Mouse (Mus musculus): ENCODE measurements around the gene 1110051M20Rik. TPM values are rescaled to one million over a fixed set of nuclear protein-coding genes. Genes with fewer than 3 reads are reported as not detected.

Gene 1110051M20Rik
- total RNA-seq, 2 experiments from 2014 or later, result 100 to 103 TPM

DNA sequence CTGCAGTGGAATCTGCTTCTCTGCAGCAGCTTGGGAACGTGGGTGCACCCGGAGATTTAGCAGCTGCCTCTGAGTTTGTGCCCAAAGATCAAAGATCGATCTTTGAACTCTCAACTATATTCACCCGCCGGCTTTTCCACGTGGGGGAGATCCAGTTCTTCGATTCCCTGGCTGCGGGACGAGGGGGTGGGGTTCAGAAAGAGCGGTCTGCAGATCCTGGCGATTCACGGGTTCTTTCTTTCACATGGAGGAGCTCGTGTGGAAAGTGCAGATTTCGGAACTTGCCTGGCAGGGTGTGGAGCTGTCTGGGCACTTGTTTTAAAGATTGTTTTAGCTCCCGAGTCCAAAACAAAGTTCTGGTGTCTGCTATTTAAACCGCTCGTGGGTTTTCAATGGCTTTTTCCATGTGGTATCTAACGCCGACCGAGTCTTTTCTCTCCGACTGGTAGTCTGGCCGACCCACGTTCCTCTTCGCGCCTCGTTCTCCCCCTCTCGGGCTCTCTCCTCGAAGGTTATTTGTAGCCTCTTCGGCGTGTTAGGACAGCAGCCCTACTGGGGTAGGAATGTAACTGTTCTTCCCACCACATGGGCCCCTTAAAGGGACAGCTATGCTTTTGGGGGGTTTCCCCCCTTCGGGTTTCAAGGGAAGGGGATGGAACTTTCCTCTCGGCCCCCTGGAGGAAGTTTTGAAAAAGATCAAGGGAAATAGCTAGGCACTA lies 14.3 kb upstream of the 1110051M20Rik start:
- DNase-seq (ENCODE audit: low spot score in 2 of 2), result peak; percentile 49 to 57
- intact Hi-C loops (cut with DNase I), result no loop called here

DNA sequence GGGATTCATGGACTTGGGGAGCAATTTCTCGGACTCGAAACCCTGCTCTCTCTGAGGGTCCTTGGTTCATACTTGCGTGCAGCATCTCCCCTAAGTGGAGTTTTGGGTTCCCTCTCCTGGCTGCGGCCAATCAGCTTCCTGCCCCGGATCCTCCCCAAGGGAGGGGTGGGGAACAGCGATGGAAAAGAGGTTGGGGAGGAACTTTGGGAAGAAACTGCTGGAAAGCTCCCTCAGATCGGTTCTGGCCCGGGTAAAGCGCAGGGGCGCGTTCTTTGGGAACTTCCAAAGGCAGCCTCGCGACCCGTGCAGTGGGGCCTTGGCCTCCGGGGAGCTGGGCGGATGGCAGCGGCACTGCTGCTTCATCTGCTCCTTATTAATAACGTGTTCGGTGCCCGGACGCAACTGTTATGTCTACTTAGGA lies 13.8 kb upstream of the 1110051M20Rik start:
- peak; percentile 43 to 48 for DNase-seq (ENCODE audit: low spot score in 2 of 2)
- intact Hi-C loops (cut with DNase I), result no loop called here

DNA sequence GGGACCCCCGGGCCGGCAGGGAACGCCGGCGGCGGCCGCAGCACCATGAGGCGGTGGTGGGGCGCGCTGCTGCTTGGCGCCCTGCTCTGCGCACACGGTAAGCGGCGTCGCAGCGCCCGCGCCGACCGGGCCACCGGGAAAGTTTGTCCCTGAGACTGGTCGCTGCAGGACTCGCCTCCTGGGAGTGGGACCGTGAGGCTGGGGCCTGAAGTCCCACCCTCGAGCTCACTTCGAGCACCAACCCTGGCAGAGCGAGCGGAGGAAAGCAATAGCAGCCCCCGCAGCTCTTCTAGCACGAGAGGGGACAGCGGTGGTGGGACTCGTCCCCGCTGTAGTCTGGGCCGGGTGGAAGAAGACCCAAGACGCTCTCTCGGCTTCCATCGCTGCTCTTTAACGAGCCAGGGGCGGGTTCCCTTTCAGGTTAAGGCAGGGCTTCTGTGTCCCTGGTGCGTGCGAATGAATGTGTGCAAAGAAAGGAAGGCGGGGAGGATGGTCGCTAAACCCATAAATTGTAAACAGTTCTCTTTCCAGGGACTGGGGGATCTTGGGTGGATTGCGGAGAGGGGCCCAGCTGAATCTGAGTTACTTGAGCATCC lies 13.2 kb upstream of the 1110051M20Rik start:
- intact Hi-C loops (cut with DNase I), result no loop called here
- DNase-seq (ENCODE audit: low spot score in 2 of 2), result no peak

DNA sequence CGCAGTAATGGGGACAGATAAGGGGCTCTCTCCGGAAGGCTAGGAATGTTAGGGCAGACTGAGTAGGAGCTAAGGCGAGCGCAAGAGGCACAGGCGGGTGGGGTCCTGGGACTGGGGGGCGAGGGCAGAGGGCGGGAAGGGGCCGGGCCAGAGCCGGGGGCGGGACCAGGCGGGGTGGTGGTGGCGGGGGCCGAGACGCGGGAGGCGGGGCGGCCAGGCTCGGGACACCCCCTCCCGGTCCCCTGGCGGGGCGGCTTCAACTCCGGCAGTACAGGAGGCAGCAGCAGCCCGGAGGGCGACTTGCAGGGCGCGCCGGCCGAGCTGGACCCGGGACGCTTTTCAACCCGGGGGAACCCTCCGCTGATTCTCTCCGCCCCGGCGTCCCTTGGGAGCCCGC lies 12.8 kb upstream of the 1110051M20Rik start, which contains the start of gene Lrp4:
Lrp4 (plus strand) TSS at position 253 of the 397 bp plus-strand sequence.
- DNase-seq (ENCODE audit: low spot score in 2 of 2), result peak in 1 of 2 experiments; percentile 39
- intact Hi-C loops (cut with DNase I), result no loop called here

DNA sequence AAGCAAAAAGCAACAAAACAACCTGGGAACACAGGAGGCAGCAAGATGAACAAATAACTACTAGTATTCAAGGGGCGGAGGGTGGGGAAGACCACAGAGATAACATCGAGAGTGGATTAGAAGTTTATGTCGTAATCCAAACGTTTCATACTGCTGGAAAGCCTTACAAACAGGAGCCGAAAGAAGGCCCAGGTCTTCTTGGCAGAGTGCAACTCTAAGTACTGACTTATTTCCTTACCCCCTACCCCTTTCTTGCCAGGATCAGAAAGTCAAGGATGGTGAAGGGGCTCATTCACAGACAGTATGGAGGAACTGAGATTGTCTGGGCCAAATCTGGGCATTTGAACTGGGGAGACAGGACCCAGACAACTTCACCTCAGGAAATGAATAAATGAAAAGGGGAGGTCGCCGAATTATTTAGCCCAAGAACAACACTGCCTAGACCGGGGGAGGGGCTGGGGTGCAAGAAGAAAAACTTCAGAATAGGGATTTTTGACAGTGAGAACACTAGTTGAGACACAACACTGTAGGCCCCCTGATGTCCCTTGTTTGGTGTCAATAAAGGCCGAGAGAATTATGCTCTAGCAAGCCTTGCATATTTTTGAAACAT lies 12.1 kb upstream of the 1110051M20Rik start:
- intact Hi-C loops (cut with DNase I), result no loop called here
- DNase-seq (ENCODE audit: low spot score in 2 of 2), result no peak

DNA sequence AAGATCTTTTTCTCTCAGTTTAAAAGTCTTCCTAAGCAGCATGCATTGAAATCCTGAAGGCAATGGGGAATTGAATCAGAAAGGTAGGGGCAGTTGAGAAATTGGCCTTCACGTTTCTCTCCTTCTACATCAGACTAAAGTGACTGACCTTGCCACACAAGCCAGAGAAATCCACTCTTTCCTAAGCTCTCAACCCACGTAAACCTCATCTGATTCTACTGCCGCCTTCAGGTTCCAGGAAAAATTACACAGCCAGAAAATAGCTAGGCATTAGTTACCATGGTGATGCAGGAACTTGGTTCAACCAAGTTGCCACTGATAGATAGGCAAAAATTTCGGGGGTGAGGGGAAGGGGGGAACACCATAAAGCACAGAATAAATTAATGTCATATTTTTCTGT lies 11.3 kb upstream of the 1110051M20Rik start:
- no peak for DNase-seq (ENCODE audit: low spot score in 2 of 2)
- intact Hi-C loops (cut with DNase I), result no loop called here

DNA sequence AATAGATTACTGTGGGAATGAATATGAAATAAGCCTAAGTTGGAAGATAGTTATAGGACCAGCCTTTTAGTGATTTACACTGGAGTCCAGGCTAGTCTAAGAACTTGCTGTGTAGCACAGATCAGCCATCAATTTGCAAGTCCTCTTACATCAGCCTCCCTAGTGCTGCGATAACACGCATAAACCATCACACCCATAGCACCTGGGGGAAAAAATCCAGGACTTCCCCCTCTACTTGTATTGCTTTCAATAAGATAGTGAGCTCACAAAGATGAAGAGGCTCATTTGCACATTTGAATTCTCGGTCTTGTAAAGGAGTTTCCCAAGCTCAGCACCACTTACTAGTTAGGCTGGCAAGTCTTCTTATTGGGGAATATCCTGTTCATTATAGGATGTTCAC lies 9.9 kb upstream of the 1110051M20Rik start:
- no peak for DNase-seq (ENCODE audit: low spot score in 2 of 2)
- intact Hi-C loops (cut with DNase I), result no loop called here

- intact Hi-C loops (cut with DNase I), result no loop called here
Measured at GRCm38 (mm10) chr2:91453231-91454075, 8.9 kb upstream of the 1110051M20Rik start.

GRCm38 (mm10) chr2:91452658-91453057 lies 8.2 kb upstream of the 1110051M20Rik start:
- intact Hi-C loops (cut with DNase I), result no loop called here
- DNase-seq (ENCODE audit: low spot score in 2 of 2), result no peak

More at GRCm38 (mm10) chr2:91453231-91454075, 8.9 kb upstream of the 1110051M20Rik start:
- no peak for DNase-seq (ENCODE audit: low spot score in 2 of 2)

DNA sequence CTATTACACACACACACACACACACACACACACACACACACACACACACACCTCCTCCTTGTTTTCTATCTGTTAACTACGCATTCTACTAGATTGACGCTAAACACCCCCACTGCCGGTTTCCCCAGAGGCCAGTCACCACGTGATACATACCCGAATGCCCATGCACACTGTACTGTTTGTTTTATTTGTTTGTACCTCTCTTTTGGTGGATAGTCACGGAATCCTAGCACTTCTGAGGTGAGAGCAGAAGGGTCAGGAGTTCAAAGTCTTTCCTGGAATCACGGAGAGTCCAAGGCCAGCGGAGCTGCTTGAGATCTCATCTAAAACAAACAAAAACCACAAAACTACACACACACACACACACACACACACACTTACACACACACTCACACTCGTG lies 5.8 kb upstream of the 1110051M20Rik start:
- intact Hi-C loops (cut with DNase I), result no loop called here
- no peak for DNase-seq (ENCODE audit: low spot score in 2 of 2)

DNA sequence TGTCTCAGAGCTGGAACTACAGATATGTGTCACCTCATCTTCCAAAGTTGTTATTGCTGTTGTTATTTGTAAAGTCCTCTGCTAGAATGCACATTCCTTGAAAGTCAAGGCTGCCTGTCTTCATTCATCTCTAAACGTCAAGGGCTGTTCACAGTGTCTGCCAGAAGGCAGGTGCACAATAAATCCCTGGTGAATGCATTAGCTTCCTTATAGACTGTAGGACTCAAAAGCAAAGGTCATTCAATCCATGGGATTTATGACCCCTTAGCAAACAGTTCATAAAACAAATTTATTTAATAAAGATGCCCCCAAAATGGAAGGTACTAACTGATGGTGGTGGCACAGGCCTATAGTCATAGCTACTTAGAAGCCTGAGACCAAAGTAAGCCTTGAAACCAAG lies 5.2 kb upstream of the 1110051M20Rik start:
- DNase-seq (ENCODE audit: low spot score in 2 of 2), result no peak
- intact Hi-C loops (cut with DNase I), result no loop called here

GRCm38 (mm10) chr2:91442241-91442640 lies 2.3 kb downstream of the 1110051M20Rik start:
- intact Hi-C loops (cut with DNase I), result no loop called here
- DNase-seq (ENCODE audit: low spot score in 2 of 2), result no peak

DNA sequence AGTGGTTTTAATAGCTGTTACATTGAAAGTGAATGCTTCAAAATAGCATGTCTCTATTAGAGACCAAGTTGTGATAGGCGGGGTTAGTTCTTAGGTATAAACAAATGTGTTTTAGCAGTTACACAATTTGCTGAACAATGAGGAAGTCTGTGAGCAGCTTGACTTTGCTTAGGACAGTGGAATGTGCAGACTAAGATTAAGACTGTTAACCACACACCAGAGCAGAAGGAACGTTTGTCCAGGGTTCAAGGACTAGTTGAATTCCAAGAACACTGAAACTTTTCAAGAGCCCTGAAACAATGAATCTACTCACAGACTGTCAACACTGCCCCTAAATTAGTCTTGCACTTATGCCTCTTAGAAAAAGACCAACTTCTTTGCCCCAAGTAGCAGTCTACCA lies 2.8 kb downstream of the 1110051M20Rik start:
- DNase-seq (ENCODE audit: low spot score in 2 of 2), result no peak
- intact Hi-C loops (cut with DNase I), result no loop called here

GRCm38 (mm10) chr2:91440686-91441085 lies 3.8 kb downstream of the 1110051M20Rik start:
- DNase-seq (ENCODE audit: low spot score in 2 of 2), result no peak
- intact Hi-C loops (cut with DNase I), result no loop called here

GRCm38 (mm10) chr2:91439876-91440275 lies 4.6 kb downstream of the 1110051M20Rik start:
- intact Hi-C loops (cut with DNase I), result no loop called here
- DNase-seq (ENCODE audit: low spot score in 2 of 2), result no peak

DNA sequence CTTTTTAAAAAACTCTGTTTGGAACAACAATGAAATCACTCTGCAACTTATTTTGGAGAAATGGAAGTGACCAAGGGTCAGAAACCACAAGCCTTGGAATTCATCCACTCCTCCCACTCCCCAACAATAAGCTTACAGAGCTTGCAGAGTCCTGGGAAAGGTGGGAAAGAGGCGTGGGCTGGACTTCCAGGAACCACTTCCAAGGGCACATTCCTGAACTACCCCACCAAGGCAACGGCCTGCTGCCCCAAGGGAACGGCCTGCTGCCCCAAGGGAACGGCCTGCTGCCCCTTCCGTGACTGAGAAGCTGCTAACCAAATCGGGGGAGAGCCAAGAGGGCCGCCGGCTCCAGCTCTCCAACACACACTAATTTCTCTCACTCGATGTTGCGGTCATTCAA lies 5.2 kb downstream of the 1110051M20Rik start:
- intact Hi-C loops (cut with DNase I), result no loop called here
- no peak for DNase-seq (ENCODE audit: low spot score in 2 of 2)

DNA sequence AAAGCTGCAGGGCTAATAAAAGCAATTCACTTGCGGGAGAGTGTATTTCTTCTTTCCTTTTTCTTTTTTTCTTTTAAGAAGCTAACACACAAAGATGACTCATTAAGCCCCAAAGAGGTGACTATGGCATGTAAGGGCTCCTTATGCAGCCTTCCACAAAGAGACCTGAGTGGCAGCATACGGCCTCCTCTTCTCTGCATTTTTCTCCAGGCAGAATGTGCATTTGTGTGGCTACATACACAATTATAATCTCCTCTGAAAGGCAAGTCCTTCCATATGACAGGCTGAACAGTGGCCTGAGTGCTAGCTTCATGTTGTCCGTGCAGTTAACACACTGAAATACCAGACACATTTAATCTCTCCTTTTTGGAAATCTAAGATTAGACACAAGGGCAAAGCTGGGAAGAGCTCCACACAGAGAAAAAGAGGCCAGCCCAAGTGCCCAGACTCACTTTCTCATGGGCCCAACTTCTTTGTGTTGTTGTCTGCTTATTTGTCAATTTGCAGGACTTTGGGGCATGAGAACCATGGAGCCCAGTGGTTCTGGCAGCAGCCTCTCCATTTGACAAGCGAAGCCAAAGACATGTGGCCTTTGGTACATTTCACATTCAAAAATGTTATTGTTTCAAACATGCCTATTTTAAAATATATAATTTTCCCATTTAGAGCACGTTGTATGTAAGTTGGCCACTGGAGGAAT lies 7.2 kb downstream of the 1110051M20Rik start:
- intact Hi-C loops (cut with DNase I), result no loop called here
- DNase-seq (ENCODE audit: low spot score in 2 of 2), result no peak

DNA sequence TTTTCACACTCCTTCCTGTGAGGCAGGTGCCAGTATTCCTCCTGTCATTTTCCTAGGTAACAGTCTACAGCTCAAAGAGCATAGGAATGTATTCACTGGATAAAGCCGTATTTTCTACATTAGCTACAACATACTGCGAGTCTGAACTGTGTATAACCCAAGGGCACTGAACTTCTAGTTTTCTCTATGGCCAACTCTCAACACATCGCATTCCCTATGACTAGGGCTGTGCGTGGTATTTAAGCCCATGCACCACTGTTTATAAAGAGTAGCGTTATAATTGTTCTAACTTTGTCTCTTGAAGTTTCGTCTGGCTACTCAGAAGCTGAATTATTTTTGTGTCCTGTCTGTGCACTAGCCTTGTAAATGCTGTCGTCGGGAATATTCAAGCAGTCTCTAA lies 7.8 kb downstream of the 1110051M20Rik start:
- intact Hi-C loops (cut with DNase I), result no loop called here
- no peak for DNase-seq (ENCODE audit: low spot score in 2 of 2)

DNA sequence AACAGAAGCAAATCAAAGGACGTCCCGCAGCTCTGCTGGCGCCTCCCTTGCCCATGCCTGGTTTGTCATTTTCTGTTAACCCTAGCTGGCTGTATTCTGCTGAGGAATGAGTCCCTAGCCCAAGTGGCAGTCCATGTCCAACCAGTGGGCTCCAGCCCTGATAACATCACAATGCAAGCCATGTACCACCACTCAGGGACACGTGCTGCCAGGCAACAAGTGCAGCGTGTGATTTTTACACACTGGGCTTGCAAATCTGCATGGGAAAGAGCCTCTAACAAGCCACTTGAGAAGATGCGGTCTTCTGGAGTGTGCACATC lies 13.9 kb downstream of the 1110051M20Rik start:
- intact Hi-C loops (cut with DNase I), result no loop called here
- no peak for DNase-seq (ENCODE audit: low spot score in 2 of 2)

All from left cerebral cortex, postnatal 36 days (tissue).